Mouse (Mus musculus): ENCODE measurements around the gene Crygd. TPM values are rescaled to one million over a fixed set of nuclear protein-coding genes. Genes with fewer than 3 reads are reported as not detected.

The Crygd gene
- not detected in 2 replicates for polyA plus RNA-seq (2015; fragmentation: Nextera tagmentation; extraction: Ambion mirVana)

- no peaks in the 10 kb centered on the region for H3K4me1 ChIP-seq (ENCODE audit: control insufficient read depth, low read depth, low read length)
- H3K4me3 ChIP-seq (ENCODE audit: low read depth, low read length): no peak within 1 kb of the TSS
- no peaks in the 10 kb centered on the region for H3K27me3 ChIP-seq (ENCODE audit: control insufficient read depth, insufficient read depth, low read depth, low read length)
- no peaks in the 10 kb centered on the region for H3K9me3 ChIP-seq (replicated peaks; ENCODE audit: control insufficient read depth, low read length)
- H3K27ac ChIP-seq (ENCODE audit: low read length): no peak within 1 kb of the TSS
- H3K4me2 ChIP-seq (ENCODE audit: low read depth, low read length): no peak within 1 kb of the TSS
- no peak within 1 kb of the TSS for H3K9ac ChIP-seq (ENCODE audit: low read depth, low read length)
- ATAC-seq (ENCODE audit: low read depth): no peak
- WGBS (ENCODE audit: insufficient replicate concordance): 78% methylated on average over 8 of the region's 8 CpGs
- H3K36me3 ChIP-seq (ENCODE audit: control insufficient read depth, insufficient read depth): no peaks in the 10 kb centered on the region
Observed at GRCm38 (mm10) chr1:65063352-65063751, at the start of gene Crygd. Gene Crygd, minus strand, starts transcription at chr1:65063452.

DNA sequence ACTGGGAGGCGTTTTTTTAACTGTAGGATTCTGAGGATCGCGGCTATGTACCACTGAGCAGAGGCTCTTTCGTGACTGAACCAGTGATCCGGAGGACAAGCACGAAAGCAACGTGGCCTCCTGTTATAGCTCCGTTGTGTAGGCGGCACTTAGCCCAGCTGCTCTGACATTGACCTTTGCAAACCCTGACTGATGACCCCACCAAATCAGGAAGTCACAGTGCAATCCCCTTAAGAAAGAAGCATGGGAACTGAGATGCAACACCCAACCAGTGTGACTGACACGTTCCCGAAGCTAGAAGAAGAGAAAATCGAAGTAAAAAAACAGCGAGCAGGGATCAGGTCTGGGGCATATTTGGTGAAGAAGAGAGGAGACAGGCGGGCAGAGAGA lies 49.5 kb upstream of the Crygd start:
- no peaks in the 10 kb centered on the region for H3K9me3 ChIP-seq (replicated peaks; ENCODE audit: control insufficient read depth, low read length)
- peak overlapping the region; percentile 55 for H3K4me2 ChIP-seq (ENCODE audit: low read depth, low read length)
- H3K27me3 ChIP-seq (ENCODE audit: control insufficient read depth, insufficient read depth, low read depth, low read length): no peaks in the 10 kb centered on the region
- peak overlapping the region; percentile 8; the same call in 1 of the 2 replicates for H3K4me3 ChIP-seq (ENCODE audit: low read depth, low read length)
- peak overlapping the region; percentile 65 for H3K27ac ChIP-seq (ENCODE audit: low read length)
- H3K36me3 ChIP-seq (ENCODE audit: control insufficient read depth, insufficient read depth): no peaks in the 10 kb centered on the region
- 40% methylated on average over 14 of the region's 14 CpGs for WGBS (ENCODE audit: insufficient replicate concordance)
- no peak overlapping the region for H3K9ac ChIP-seq (ENCODE audit: low read depth, low read length)
- no peaks in the 10 kb centered on the region; the same call in 1 of the 2 replicates for H3K4me1 ChIP-seq (ENCODE audit: control insufficient read depth, low read depth, low read length)
- ATAC-seq (ENCODE audit: low read depth): peak; percentile 60

DNA sequence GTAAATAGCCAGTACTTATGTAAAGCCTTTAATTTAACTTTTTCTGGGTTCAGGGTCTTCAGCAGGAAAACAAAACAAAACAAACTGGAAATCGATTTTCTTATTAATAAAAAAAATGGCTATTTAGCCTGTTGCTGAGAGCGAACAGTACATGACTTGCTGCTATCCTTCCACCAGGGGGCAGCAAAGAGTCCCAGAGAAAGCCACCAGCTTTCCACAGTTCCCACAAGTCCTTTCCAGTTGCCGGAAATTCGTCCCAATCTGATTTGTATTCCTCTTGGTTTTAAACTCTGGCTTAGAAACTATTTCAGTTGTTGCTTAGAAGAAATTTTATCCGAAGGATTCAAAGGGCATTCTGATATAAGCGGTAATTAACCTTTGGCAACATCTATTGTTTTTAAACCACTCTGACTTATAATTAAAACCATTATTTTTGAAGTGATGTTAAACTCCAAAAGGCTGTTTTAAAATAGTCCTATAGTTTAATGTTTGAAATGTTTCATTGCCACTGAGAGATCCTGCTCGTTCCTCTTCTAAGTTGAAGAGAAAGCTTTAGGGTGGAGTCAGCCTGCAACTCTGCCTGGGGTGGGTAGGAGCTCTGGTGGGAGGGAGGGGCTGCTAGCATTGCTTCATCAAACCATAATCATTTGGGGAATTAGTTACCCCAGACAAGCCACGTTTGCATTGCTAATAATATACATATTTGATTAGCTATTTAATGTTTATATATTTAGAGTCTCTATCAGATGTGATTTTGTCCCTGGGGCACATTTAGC lies 49.0 kb upstream of the Crygd start:
- Histone ChIP-seq H3K9me3 (replicated peaks; ENCODE audit: control insufficient read depth, low read length) (no peaks in the 10 kb centered on the region), H3K27me3 (ENCODE audit: control insufficient read depth, insufficient read depth, low read depth, low read length) (no peaks in the 10 kb centered on the region), H3K4me3 (ENCODE audit: low read depth, low read length) (peak overlapping the region; percentile 8; the same call in 1 of the 2 replicates), H3K9ac (ENCODE audit: low read depth, low read length) (no peak overlapping the region), H3K4me1 (ENCODE audit: control insufficient read depth, low read depth, low read length) (no peaks in the 10 kb centered on the region; the same call in 1 of the 2 replicates), H3K4me2 (ENCODE audit: low read depth, low read length) (peak overlapping the region; percentile 55), H3K36me3 (ENCODE audit: control insufficient read depth, insufficient read depth) (no peaks in the 10 kb centered on the region), H3K27ac (ENCODE audit: low read length) (peak overlapping the region; percentile 65)
- peak; percentile 43 for ATAC-seq (ENCODE audit: low read depth)
- WGBS (ENCODE audit: insufficient replicate concordance): 9% methylated on average over 8 of the region's 8 CpGs

GRCm38 (mm10) chr1:65109756-65110435 lies 46.6 kb upstream of the Crygd start:
- Histone ChIP-seq H3K27ac (ENCODE audit: low read length) (no peak overlapping the region), H3K27me3 (ENCODE audit: control insufficient read depth, insufficient read depth, low read depth, low read length) (no peaks in the 10 kb centered on the region), H3K4me1 (ENCODE audit: control insufficient read depth, low read depth, low read length) (no peaks in the 10 kb centered on the region; the same call in 1 of the 2 replicates), H3K36me3 (ENCODE audit: control insufficient read depth, insufficient read depth) (no peaks in the 10 kb centered on the region), H3K9me3 (replicated peaks; ENCODE audit: control insufficient read depth, low read length) (no peaks in the 10 kb centered on the region), H3K9ac (ENCODE audit: low read depth, low read length) (no peak overlapping the region), H3K4me2 (ENCODE audit: low read depth, low read length) (no peak overlapping the region), H3K4me3 (ENCODE audit: low read depth, low read length) (no peak overlapping the region)
- no peak for ATAC-seq (ENCODE audit: low read depth)
- WGBS (ENCODE audit: insufficient replicate concordance): 66% methylated on average over 25 of the region's 25 CpGs

DNA sequence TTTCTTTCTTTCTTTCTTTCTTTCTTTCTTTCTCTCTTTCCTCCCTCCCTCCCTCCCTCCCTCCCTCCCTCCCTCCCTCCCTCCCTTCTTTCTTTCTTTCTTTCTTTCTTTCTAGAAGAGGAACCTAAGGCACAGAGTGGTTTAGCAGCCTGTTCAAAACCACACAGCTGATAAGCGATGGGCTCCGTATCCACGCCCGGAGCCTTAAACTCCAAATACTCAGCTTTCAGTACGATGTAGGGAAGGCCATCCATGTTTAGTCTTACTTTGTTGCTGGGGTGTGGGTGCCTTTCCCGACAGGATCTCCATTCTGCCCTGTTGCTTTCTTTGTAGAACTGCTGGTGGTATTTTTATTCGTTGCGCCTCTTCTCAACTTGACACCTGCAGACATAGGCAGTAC lies 45.9 kb upstream of the Crygd start:
- Histone ChIP-seq H3K27me3 (ENCODE audit: control insufficient read depth, insufficient read depth, low read depth, low read length) (no peaks in the 10 kb centered on the region), H3K27ac (ENCODE audit: low read length) (no peak overlapping the region), H3K4me2 (ENCODE audit: low read depth, low read length) (no peak overlapping the region), H3K36me3 (ENCODE audit: control insufficient read depth, insufficient read depth) (no peaks in the 10 kb centered on the region), H3K9me3 (replicated peaks; ENCODE audit: control insufficient read depth, low read length) (no peaks in the 10 kb centered on the region), H3K4me1 (ENCODE audit: control insufficient read depth, low read depth, low read length) (no peaks in the 10 kb centered on the region; the same call in 1 of the 2 replicates), H3K9ac (ENCODE audit: low read depth, low read length) (no peak overlapping the region), H3K4me3 (ENCODE audit: low read depth, low read length) (no peak overlapping the region)
- WGBS (ENCODE audit: insufficient replicate concordance): 48% methylated on average over 8 of the region's 8 CpGs
- ATAC-seq (ENCODE audit: low read depth): no peak

GRCm38 (mm10) chr1:65107654-65108279 lies 44.5 kb upstream of the Crygd start:
- no peaks in the 10 kb centered on the region for H3K27me3 ChIP-seq (ENCODE audit: control insufficient read depth, insufficient read depth, low read depth, low read length)
- ATAC-seq (ENCODE audit: low read depth): no peak

GRCm38 (mm10) chr1:65103273-65103672 lies 40.0 kb upstream of the Crygd start, which contains the start of gene Cryga:
Gene Cryga, minus strand, starts transcription at chr1:65103373.
- Histone ChIP-seq H3K9ac (ENCODE audit: low read depth, low read length) (no peak within 1 kb of the TSS), H3K9me3 (replicated peaks; ENCODE audit: control insufficient read depth, low read length) (no peaks in the 10 kb centered on the region), H3K27ac (ENCODE audit: low read length) (no peak within 1 kb of the TSS), H3K4me3 (ENCODE audit: low read depth, low read length) (no peak within 1 kb of the TSS), H3K36me3 (ENCODE audit: control insufficient read depth, insufficient read depth) (no peaks in the 10 kb centered on the region), H3K27me3 (ENCODE audit: control insufficient read depth, insufficient read depth, low read depth, low read length) (no peaks in the 10 kb centered on the region), H3K4me1 (ENCODE audit: control insufficient read depth, low read depth, low read length) (no peaks in the 10 kb centered on the region), H3K4me2 (ENCODE audit: low read depth, low read length) (no peak within 1 kb of the TSS)
- WGBS (ENCODE audit: insufficient replicate concordance): 81% methylated on average over 11 of the region's 11 CpGs
- no peak for ATAC-seq (ENCODE audit: low read depth)

More at GRCm38 (mm10) chr1:65107654-65108279, 44.5 kb upstream of the Crygd start:
- Histone ChIP-seq H3K36me3 (ENCODE audit: control insufficient read depth, insufficient read depth) (no peaks in the 10 kb centered on the region), H3K4me1 (ENCODE audit: control insufficient read depth, low read depth, low read length) (no peaks in the 10 kb centered on the region; the same call in 1 of the 2 replicates), H3K4me2 (ENCODE audit: low read depth, low read length) (no peak overlapping the region), H3K27ac (ENCODE audit: low read length) (no peak overlapping the region), H3K9ac (ENCODE audit: low read depth, low read length) (no peak overlapping the region), H3K9me3 (replicated peaks; ENCODE audit: control insufficient read depth, low read length) (no peaks in the 10 kb centered on the region), H3K4me3 (ENCODE audit: low read depth, low read length) (no peak overlapping the region)
- WGBS (ENCODE audit: insufficient replicate concordance): 66% methylated on average over 10 of the region's 10 CpGs

- H3K27ac ChIP-seq (ENCODE audit: low read length): no peak overlapping the region
- H3K4me3 ChIP-seq (ENCODE audit: low read depth, low read length): no peak overlapping the region
- ATAC-seq (ENCODE audit: low read depth): no peak
- H3K36me3 ChIP-seq (ENCODE audit: control insufficient read depth, insufficient read depth): no peaks in the 10 kb centered on the region
- H3K27me3 ChIP-seq (ENCODE audit: control insufficient read depth, insufficient read depth, low read depth, low read length): no peaks in the 10 kb centered on the region
- H3K9ac ChIP-seq (ENCODE audit: low read depth, low read length): no peak overlapping the region
- H3K4me1 ChIP-seq (ENCODE audit: control insufficient read depth, low read depth, low read length): no peaks in the 10 kb centered on the region
- H3K4me2 ChIP-seq (ENCODE audit: low read depth, low read length): no peak overlapping the region
- 59% methylated on average over 3 of the region's 3 CpGs for WGBS (ENCODE audit: insufficient replicate concordance)
- H3K9me3 ChIP-seq (replicated peaks; ENCODE audit: control insufficient read depth, low read length): no peaks in the 10 kb centered on the region
Observed at GRCm38 (mm10) chr1:65096953-65097352, 33.7 kb upstream of the Crygd start.

Data from liver, embryonic 16.5 days (tissue).